Mouse (Mus musculus): ENCODE measurements around the gene Siah2.

Gene Siah2

DNA sequence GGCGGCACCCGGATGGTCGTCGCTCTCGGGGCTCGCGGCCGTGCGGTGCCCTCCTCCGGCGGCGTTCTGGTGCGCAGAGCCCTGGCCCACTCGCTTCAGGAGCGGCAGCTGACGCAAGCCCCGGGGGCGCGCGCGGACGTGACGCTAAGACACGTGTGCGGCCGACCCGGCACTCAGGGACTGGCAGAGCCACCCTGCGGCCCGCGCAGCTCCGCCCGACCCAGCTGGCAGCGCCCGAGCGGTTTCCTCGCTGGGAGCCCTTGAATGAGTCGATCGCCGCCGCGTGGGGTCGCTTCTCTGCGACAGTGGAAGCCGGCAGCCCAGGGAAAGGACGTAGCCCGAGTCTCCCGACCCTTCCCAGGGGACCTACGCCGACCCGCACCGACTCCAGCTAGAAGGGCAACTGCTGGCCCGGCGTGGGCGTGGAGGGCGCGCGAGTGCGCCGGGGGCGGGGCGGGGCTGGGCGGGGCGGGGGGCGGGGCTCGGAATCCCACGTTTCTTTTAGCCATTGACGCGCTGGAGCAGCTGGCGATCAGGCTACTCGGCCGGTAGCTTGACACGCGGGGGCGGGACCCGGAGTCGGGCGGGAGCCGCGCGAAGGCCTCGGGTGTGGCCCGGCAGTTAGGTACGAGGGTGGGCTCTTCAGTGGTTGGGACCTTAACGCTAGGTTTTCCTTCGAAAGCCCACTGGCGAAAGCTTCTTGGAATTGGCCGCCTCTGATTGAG lies at the start of gene Siah2:
Gene Siah2 (minus strand): TSS at position 404 of the 725 bp plus-strand sequence.
- no peak for DNase-seq (ENCODE audit: low read depth, low spot score)

GRCm38 (mm10) chr3:58739536-58739935 lies 47.3 kb upstream of the Siah2 start:
- no peak for DNase-seq (ENCODE audit: low read depth, low spot score)

- no peak for DNase-seq (ENCODE audit: low read depth, low spot score)
Measured at GRCm38 (mm10) chr3:58738346-58739089, 46.3 kb upstream of the Siah2 start.

GRCm38 (mm10) chr3:58731520-58731919 lies 39.3 kb upstream of the Siah2 start:
- DNase-seq (ENCODE audit: low read depth, low spot score), result no peak

- DNase-seq (ENCODE audit: low read depth, low spot score), result no peak
Measured at GRCm38 (mm10) chr3:58730580-58730979, 38.4 kb upstream of the Siah2 start.

GRCm38 (mm10) chr3:58729549-58729948 lies 37.3 kb upstream of the Siah2 start:
- no peak for DNase-seq (ENCODE audit: low read depth, low spot score)

DNA sequence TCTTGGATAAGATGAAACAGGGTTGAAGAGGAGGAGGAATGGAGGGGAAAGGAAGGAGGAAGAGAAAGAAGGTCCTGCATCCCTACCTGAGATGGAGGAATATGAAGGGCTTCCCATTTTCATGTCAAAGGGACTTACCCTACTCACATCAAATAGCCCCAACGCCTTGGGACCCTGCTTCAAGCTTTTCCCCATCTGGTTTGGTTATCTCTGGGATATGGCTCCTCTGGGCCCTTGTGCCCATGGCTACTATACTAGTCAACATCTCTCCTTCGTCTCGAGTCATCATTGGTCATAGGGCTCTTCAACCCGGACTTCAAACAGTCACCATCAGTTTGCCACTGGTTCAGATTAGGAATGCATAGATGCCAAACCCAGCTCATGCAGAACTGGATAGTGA lies 35.4 kb upstream of the Siah2 start:
- no peak for DNase-seq (ENCODE audit: low read depth, low spot score)

- no peak for DNase-seq (ENCODE audit: low read depth, low spot score)
Measured at GRCm38 (mm10) chr3:58727012-58727411, 34.8 kb upstream of the Siah2 start.

GRCm38 (mm10) chr3:58726374-58726773 lies 34.2 kb upstream of the Siah2 start:
- no peak for DNase-seq (ENCODE audit: low read depth, low spot score)

- no peak for DNase-seq (ENCODE audit: low read depth, low spot score)
Measured at GRCm38 (mm10) chr3:58724815-58725214, 32.6 kb upstream of the Siah2 start.

GRCm38 (mm10) chr3:58723656-58724055 lies 31.5 kb upstream of the Siah2 start:
- no peak for DNase-seq (ENCODE audit: low read depth, low spot score)

DNA sequence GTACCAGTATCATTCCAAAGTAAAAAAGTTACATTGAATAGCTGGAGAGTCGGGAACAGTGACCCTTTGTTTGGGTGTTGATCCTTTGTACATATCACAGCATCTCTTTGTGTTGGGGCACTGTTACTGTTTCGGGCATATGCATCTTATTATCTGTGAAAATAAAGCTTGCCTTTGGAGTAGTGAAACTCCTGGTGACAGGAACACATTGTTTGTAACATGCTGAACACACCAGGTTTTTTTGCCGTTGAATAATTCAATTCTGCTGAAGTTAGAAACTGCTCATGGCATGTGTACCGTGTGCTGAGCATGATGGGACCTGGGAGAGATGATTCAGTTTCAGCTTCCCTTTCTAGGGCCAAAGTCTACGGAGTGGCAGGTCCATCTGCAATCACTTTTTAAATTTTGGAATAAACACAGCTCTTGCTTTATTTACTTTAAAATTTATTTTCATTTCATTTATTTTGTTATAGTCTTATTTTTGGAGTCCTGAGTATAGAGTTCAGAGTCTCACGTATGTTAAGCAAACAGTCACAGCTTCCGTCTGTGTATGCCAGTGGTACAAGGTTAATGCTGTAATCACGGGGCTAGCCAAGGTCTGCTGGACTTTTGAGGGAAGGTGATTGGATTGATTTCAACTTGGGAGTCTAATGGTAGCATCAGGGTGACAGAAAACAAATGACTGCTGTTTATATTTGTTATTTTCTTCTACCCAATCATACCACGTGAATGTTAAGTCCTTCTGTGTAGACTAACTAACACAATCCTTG lies 27.4 kb upstream of the Siah2 start:
- DNase-seq (ENCODE audit: low read depth, low spot score), result no peak

DNA sequence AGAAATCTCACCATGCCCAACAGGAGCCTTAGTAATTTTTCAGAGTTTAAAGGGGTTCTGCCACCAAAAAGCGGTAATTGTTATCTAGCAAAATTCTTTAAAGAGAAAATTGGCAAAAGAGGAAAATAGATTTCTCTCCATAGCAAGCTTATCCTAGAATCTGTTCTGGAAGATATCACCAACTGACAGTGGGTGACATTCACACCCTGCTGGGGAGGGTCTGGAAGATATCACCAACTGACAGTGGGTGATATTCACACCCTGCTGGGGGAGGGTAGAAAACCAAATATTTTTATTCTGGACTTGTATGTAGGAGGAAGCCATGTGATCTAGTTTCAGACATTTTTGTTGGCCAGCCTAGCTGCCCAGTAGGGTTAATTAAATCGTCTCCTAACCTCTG lies 24.5 kb upstream of the Siah2 start:
- no peak for DNase-seq (ENCODE audit: low read depth, low spot score)

DNA sequence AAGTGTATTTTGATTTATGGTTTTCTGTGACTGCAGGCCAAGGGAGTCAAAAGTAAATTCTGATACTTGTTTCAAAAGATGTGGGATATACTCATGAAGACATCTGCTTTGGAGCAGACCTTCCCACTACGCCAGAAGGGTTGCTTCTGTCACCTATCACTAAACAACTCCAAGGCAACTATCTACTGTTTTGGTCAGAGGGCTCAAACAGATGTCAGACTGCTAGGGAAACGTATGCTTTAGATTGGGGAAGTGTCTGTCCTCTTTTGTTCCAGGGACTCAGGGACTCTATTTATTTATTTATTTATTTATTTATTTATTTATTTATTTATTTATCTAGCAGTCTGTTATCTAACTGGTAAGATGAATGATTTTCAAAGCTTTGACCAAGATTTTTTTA lies 22.6 kb upstream of the Siah2 start:
- no peak for DNase-seq (ENCODE audit: low read depth, low spot score)

GRCm38 (mm10) chr3:58714034-58714433 lies 21.8 kb upstream of the Siah2 start:
- DNase-seq (ENCODE audit: low read depth, low spot score), result no peak

GRCm38 (mm10) chr3:58713191-58713590 lies 21.0 kb upstream of the Siah2 start:
- DNase-seq (ENCODE audit: low read depth, low spot score), result no peak

DNA sequence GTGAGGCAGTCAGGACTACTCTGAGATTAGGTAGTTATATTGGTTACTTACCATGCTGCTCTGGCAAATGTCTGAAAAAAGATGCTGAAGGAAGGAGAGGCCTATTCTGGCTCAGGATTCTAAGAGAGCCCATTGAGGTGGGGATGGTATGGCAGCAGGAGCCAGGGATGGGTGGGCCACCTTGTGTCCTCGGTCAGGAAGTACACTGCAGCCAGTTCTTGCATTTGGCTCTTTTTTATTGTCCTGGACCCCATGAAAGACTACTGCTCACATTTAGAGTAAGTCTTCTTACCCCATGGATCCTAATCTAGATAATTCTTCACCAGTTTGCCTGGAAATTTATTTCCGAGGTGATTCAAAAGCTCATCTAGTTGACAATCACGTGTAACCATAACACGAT lies 12.3 kb upstream of the Siah2 start:
- no peak for DNase-seq (ENCODE audit: low read depth, low spot score)

GRCm38 (mm10) chr3:58703748-58704147 lies 11.5 kb upstream of the Siah2 start:
- DNase-seq (ENCODE audit: low read depth, low spot score), result no peak

DNA sequence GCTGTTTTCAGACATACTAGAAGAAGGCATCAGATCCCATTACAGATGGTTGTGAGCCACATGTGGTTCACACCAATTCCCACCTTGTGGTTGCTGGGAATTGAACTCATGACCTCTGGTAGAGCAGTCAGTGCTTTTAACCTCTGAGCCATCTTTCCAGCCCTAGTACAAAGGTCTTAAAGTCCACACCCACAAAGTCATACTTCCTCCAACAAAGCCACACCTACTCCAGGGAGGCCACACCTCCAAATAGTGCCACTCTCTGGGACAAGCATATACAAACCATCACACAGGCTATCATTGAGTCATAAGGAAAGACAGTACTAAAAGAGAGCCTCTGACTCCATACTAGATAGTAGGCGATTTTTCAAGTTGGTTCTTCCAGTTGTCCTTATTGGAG lies 10.1 kb upstream of the Siah2 start:
- DNase-seq (ENCODE audit: low read depth, low spot score), result no peak

GRCm38 (mm10) chr3:58701441-58701840 lies 9.2 kb upstream of the Siah2 start:
- no peak for DNase-seq (ENCODE audit: low read depth, low spot score)

GRCm38 (mm10) chr3:58697926-58698325 lies 5.7 kb upstream of the Siah2 start:
- no peak for DNase-seq (ENCODE audit: low read depth, low spot score)

GRCm38 (mm10) chr3:58696806-58697205 lies 4.6 kb upstream of the Siah2 start:
- DNase-seq (ENCODE audit: low read depth, low spot score), result no peak

Measured in WW6 (cell line).